Mouse (Mus musculus) lung, postnatal 10 days (tissue): ENCODE measurements around the gene Gimap3.

ENCODE experiments used
- DNase-seq: peaks from one replicate; pipeline ENCODE4 v3.0.0; 2021

The Gimap3 gene

GRCm38 (mm10) chr6:48770696-48771095, at the start of gene Gimap3:
Gene Gimap3 (minus strand): TSS chr6:48770851.
- no peak for DNase-seq

GRCm38 (mm10) chr6:48817815-48818214, 47.2 kb upstream of the Gimap3 start:
- peak; percentile 87 for DNase-seq

- no peak for DNase-seq
Observed at GRCm38 (mm10) chr6:48815013-48815412, 44.4 kb upstream of the Gimap3 start.

DNA sequence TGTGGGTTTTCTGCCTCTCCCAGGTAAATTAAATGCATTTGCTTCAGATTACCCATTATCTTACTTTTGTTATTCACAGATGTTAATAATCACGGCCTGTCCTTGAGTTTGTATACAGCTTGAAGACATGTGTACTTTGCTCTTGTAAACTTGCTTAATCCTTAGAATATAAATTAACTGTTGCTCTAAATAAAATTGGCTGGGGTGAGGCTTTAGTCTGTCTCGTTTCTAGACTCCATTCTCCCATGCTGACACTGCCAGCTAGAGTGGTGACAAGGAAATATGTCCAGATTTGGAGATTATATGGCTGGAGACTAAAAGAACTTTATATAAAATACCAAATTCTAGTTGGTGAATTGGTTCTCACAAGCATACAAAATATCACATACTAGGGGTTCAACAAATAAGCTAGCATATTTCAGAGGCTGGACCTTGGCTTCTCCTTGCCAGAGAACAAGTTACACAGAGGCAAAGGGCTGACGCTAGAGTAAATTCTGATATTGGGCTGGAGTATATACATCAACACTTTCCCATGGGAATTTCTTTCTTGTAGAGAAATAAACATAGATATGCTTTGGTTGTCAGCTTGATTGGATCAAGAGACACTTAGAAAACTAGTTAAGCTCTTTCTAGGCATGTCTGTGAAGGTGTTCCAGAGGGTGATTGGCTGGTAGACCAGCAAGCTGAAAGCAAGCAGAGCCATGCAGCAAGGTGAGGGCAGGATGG, 39.0 kb upstream of the Gimap3 start:
- peak; percentile 18 for DNase-seq

DNA sequence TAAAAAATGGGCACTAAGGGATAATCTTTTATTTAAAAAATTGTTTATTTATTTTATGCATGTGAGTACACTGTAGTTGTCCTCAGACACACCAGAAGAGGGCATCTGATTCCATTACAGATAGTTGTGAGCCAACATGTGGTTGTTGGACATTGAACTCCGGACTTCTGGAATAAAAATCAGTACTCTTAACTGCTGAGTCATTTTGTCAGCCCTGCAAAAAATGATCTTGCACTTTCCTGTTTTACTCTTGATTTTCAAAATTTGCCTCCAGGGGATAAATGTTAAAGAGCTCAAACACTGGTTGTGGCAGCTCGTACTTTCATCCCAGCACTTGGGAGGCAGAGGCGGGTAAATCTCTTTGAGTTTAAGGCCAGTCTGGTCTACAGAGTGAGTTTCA, 36.1 kb upstream of the Gimap3 start:
- DNase-seq, result no peak

DNA sequence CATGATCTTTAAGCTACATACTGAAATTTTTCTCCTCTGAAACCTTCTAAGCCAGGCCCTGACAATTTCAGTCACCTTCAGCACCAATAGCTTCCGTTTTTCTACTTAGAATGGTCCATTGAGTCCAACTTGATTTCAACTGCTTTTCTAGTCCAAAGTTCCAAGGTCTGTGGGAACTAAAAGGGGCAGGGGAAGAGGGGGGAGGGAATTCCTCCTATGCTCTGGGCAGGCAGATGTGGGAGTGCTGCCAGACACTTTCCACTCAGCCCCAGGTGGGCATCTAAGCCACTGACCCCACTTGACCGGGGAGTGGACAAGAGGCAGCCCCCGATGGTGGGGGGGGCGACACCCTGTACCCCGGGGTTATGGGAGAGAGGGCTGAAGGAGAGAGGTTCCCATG, 33.7 kb upstream of the Gimap3 start:
- no peak for DNase-seq

GRCm38 (mm10) chr6:48803406-48804051, 32.9 kb upstream of the Gimap3 start:
- DNase-seq, result no peak

DNA sequence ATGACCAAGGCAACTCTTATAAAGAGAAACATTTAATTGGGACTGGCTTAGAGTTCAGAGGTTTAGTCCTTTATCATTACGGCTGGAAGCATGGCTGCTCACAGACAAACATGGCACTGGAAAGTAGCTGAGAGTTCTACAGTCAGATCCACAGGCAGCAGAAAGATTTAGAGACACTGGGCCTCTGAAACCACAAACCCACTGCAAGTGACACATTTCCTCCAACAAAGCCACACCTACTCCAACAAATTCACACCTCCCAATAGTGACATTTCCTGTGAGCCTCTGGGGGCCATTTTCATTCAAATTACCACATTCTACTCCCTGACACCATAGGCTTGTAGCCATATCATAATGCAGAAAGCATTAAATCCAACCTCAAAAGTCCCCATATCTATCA, 31.2 kb upstream of the Gimap3 start:
- DNase-seq, result no peak

- DNase-seq, result no peak
Observed at GRCm38 (mm10) chr6:48787867-48788266, 17.2 kb upstream of the Gimap3 start.

DNA sequence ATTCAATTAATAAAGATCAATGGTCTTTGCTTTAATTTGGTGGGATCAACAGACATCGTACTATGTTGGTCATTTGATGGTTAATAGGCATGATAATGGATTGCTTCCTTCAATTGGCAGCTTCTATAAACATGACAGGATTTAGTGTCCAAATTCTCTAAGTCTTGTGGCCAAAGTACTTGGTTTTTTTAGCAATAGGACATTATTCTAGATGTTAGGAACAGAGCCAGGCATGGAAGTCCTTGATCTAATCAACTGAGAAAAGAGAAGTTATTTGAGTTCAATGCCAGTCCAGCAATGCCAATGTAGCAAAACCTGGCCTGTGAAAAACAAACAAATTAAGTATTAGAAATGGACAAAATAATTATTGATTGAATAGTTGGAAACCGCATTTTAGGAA, 14.9 kb upstream of the Gimap3 start:
- no peak for DNase-seq

- peak; percentile 65 for DNase-seq
Observed at GRCm38 (mm10) chr6:48785189-48785588, 14.5 kb upstream of the Gimap3 start.

GRCm38 (mm10) chr6:48784406-48784805, 13.8 kb upstream of the Gimap3 start:
- no peak for DNase-seq

DNA sequence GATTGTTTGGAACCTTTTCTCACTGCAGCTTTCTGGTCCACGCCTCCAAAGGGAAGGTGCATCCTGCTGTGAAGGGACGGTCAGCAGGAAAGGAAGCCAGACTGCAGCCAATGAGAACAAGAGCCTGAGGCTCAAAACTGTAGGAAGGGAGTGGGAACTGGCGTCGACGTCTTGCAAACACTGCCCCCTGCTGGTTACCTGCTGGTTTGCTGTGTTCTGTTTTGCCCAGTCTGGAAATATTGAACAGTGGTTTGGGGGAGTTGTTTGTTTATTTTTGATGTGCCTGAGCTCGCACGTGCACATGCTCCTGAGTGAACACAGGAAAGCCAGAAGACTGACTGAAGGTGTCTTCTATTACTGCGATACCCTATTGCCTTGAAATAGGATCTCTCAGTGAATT, 1.4 kb upstream of the Gimap3 start:
- peak; percentile 86 for DNase-seq

- no peak for DNase-seq
Observed at GRCm38 (mm10) chr6:48768933-48769332, 1.7 kb downstream of the Gimap3 start.

- DNase-seq, result no peak
Observed at GRCm38 (mm10) chr6:48768178-48768869, 2.3 kb downstream of the Gimap3 start.

DNA sequence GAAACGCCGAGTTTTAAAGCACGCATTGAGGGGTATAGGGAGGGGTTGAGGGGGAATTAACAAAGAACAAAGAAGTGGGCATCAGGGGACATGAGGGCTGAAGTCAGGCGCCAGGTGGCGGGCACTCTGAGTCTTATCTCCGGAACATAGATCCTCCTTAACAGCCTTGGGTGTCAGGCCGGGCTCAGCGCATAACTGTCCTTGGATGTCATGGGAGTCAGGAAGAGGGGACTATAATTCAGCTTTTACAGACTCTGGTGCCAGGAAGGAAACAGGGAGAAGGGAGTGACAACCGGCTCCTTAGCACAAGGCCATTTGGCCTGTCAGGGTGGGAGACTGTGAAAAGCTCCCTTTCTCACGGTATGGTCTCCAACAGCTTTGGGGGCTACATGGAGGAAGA, 6.2 kb downstream of the Gimap3 start:
- no peak for DNase-seq

- no peak for DNase-seq
Observed at GRCm38 (mm10) chr6:48763567-48764270, 6.9 kb downstream of the Gimap3 start.

GRCm38 (mm10) chr6:48747091-48747966, 23.3 kb downstream of the Gimap3 start:
- peak; percentile 40 for DNase-seq

GRCm38 (mm10) chr6:48745959-48746889, 24.4 kb downstream of the Gimap3 start, which contains the start of gene Gimap5:
Gene Gimap5 (plus strand): TSS chr6:48746197.
- peak; percentile 78 for DNase-seq

DNA sequence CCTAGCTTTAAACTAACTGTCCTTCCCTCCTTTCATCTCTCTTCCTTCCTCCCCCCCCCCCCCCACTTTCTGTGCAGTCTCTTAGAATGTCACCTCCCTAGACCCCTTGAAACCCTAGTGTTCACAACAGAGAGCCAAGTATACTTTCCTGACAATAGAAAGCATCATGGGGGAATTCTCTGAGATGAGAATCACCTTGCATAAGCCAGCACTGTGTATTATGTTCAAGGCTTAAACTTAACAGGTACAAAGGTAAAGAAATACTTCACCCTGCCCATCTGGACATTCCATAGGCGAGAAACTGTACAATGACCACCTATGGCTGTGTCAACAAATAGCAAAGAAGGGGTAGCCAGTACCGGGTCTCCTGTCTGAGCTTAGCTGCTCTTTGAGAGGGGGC, 25.2 kb downstream of the Gimap3 start:
- no peak for DNase-seq
